Mouse (Mus musculus) stomach, embryonic 16.5 days (tissue): Measurements from ENCODE around the gene Homer2. TPM values are rescaled to one million over a fixed set of nuclear protein-coding genes. Genes with fewer than 3 reads are reported as not detected.

Experiments
- ATAC-seq: fragments of 200-750 bp; cut with Nextera tagmentation; 2 replicates; pipeline ENCODE4 v1.8.0; 2017; ENCODE audit warnings: moderate number of reproducible peaks, moderate TSS enrichment; ENCODE audit not compliant: insufficient read depth, low FRiP score
- H3K27ac ChIP-seq: fragments of 300-500 bp; sonication (generic); 2 replicates; pipeline ENCODE4 v1.5.1; 2014; ENCODE audit warnings: low read length
- H3K27me3 ChIP-seq: fragments of 300-500 bp; sonication (generic); 2 replicates; pipeline ENCODE4 v1.6.1; 2014; ENCODE audit warnings: low read length, control low read depth, mixed read lengths; ENCODE audit not compliant: control insufficient read depth, insufficient read depth
- H3K36me3 ChIP-seq: fragments of 300-500 bp; sonication (generic); 2 replicates; pipeline ENCODE4 v1.6.1; 2014; ENCODE audit warnings: low read length; ENCODE audit not compliant: control insufficient read depth, insufficient read depth
- H3K4me1 ChIP-seq: fragments of 300-500 bp; sonication (generic); 2 replicates; pipeline ENCODE4 v1.6.1; 2014; ENCODE audit warnings: low read length, control low read depth, mixed read lengths; ENCODE audit not compliant: control insufficient read depth, insufficient read depth
- H3K4me2 ChIP-seq: fragments of 300-500 bp; sonication (generic); 2 replicates; pipeline ENCODE4 v1.6.1; 2014; ENCODE audit warnings: low read depth, low read length, mixed read lengths
- H3K4me3 ChIP-seq: fragments of 300-500 bp; sonication (generic); replicated peaks from 2 replicates; pipeline ENCODE4 v1.5.1; 2014; ENCODE audit warnings: mild to moderate bottlenecking, low read length
- H3K9ac ChIP-seq: fragments of 300-500 bp; sonication (generic); 2 replicates; pipeline ENCODE4 v1.6.1; 2014; ENCODE audit warnings: low read length
- H3K9me3 ChIP-seq: fragments of 300-500 bp; sonication (generic); replicated peaks from 2 replicates; pipeline ENCODE4 v1.6.1; 2016; ENCODE audit warnings: low read length, control low read depth; ENCODE audit not compliant: control insufficient read depth
- WGBS: fragments of 180-500 bp; shearing (Covaris S2); extraction: QIAGEN DNeasy Blood & Tissue Kit; methylation state at CpG from one replicate; pipeline ENCODE4 v1.1.7; 2014; 5-methylcytosine and 5-hydroxymethylcytosine counted together
- polyA plus RNA-seq: library from polyadenylated mRNA; unstranded; fragments of >200 nt; fragmentation: Nextera tagmentation; extraction: Ambion mirVana; gene quantifications from 2 replicates; pipeline ENCODE4 v1.2.1, GENCODE M21; 2015

Homer2 gene
- polyA plus RNA-seq, 1 experiment from 2014 or later = 33.3 TPM

- ATAC-seq = no peak
- Histone ChIP-seq H3K9me3 (no peaks in the 10 kb centered on the region), H3K4me3 (no peak overlapping the region), H3K4me2 (no peak overlapping the region), H3K9ac (no peak overlapping the region), H3K27ac (no peak overlapping the region), H3K27me3 (no peaks in the 10 kb centered on the region), H3K4me1 (no peaks in the 10 kb centered on the region), H3K36me3 (no peaks in the 10 kb centered on the region)
- WGBS = 84% methylated on average over 13 of the region's 13 CpGs
These were observed 94.3 kb downstream of the Homer2 start for GRCm38 (mm10) chr7:81612856-81613635.

- ATAC-seq = no peak
- Histone ChIP-seq H3K4me1 (no peaks in the 10 kb centered on the region), H3K9ac (no peak overlapping the region), H3K36me3 (no peaks in the 10 kb centered on the region), H3K27ac (no peak overlapping the region), H3K27me3 (no peaks in the 10 kb centered on the region), H3K4me2 (no peak overlapping the region), H3K4me3 (no peak overlapping the region), H3K9me3 (no peaks in the 10 kb centered on the region)
- 60% methylated on average over 18 of the region's 18 CpGs for WGBS
These were observed 97.2 kb downstream of the Homer2 start for GRCm38 (mm10) chr7:81610125-81610524.

DNA sequence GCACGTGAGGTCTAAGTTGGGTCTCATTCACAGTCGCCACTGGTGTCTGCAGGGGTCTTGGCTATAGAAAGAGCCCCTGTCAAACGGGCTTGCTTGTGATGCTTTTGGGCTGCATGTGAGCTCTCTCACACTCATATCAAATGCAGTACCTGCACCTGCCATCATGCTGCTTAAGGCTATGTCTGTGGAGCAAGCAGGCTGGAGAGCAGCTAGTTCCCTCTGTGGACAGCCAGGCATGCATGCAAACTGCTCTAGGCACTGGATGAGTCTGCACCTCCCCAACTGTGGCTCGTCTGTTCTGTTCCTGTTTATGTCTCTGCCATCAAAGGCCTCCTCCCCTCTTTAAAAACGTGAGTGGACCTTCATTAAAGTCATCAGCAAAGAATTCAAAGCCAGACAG, 100.9 kb downstream of the Homer2 start:
- 61% methylated on average over 5 of the region's 5 CpGs for WGBS
- H3K27me3 ChIP-seq = no peaks in the 10 kb centered on the region
- H3K4me3 ChIP-seq = no peak overlapping the region
- no peak overlapping the region for H3K27ac ChIP-seq
- H3K4me2 ChIP-seq = no peak overlapping the region
- H3K4me1 ChIP-seq = no peaks in the 10 kb centered on the region
- H3K36me3 ChIP-seq = no peaks in the 10 kb centered on the region
- ATAC-seq = no peak
- no peaks in the 10 kb centered on the region for H3K9me3 ChIP-seq
- H3K9ac ChIP-seq = no peak overlapping the region

DNA sequence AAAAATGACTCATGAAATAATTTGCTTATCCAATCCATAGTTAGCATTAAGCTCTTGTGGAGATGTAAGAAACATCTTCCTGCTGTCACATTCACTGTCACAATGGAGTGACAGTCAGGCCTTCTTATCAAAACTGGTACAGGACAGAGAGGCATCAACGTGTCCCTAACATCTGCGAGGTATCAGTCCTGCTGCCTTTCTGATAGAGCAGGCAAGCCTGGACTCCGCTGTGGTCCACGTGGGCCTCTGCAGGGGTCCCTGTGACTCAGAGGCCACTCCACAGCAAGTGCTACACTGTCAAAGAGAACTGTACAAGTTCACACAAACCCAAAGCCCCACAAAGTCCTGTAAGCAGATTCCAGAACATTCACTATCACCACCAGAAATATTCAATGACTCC, 101.8 kb downstream of the Homer2 start:
- 71% methylated on average over 4 of the region's 4 CpGs for WGBS
- no peak for ATAC-seq
- no peak overlapping the region for H3K27ac ChIP-seq
- H3K27me3 ChIP-seq = no peaks in the 10 kb centered on the region
- no peaks in the 10 kb centered on the region for H3K4me1 ChIP-seq
- H3K9ac ChIP-seq = no peak overlapping the region
- no peak overlapping the region for H3K4me2 ChIP-seq
- H3K9me3 ChIP-seq = no peaks in the 10 kb centered on the region
- no peak overlapping the region for H3K4me3 ChIP-seq
- no peaks in the 10 kb centered on the region for H3K36me3 ChIP-seq

- H3K27ac ChIP-seq = no peak overlapping the region
- ATAC-seq = no peak
- H3K4me3 ChIP-seq = no peak overlapping the region
- WGBS = 80% methylated on average over 5 of the region's 5 CpGs
- no peaks in the 10 kb centered on the region for H3K27me3 ChIP-seq
- H3K9ac ChIP-seq = no peak overlapping the region
- H3K4me2 ChIP-seq = no peak overlapping the region
- no peaks in the 10 kb centered on the region for H3K9me3 ChIP-seq
- H3K36me3 ChIP-seq = no peaks in the 10 kb centered on the region
- no peaks in the 10 kb centered on the region for H3K4me1 ChIP-seq
These were observed 102.3 kb downstream of the Homer2 start for GRCm38 (mm10) chr7:81604991-81605390.

DNA sequence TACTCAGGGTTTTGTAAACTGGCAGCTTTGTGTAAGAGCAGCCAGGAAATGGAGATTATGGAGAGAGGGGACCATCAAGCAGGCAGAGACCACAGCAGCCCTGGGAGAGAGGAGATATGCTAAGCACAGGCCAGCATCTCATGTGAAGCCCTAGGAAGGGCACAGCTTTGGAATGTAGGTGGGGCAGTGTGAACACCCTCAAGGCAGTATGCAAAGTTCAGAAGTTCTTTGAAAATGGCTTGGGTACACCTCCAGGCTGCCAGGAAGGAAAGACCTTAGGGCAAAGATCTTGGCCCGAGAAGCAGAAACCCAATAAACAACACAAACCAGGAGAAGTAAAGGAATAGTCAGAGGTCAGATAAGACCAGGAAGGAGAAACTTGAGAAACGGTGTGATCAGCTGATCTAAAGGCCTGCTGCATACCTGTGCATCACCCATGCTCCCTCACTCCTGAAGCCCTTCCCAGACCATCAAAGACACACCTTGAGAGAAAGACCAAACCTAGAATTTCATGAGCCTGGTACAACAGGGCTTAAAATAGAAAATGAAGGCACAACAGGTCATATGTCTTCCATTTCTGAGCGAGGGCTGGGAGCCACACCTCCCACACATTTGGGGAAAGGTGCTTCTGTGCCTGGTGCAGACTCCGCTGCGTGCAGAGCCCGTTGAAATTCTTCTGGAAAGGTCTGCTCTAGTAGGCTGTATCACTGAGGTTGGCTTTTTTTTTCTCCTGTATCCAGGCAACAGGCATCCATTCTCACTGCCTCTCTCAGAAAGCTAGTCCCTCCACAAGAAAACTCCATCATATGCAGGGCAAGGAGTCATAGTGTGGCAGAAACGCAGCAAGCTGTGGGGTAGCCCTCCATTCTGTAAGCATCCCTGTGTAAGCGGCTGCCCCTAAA, 107.7 kb downstream of the Homer2 start:
- H3K27me3 ChIP-seq = no peaks in the 10 kb centered on the region
- no peaks in the 10 kb centered on the region for H3K4me1 ChIP-seq
- no peak overlapping the region for H3K4me2 ChIP-seq
- H3K9ac ChIP-seq = no peak overlapping the region
- no peaks in the 10 kb centered on the region for H3K9me3 ChIP-seq
- ATAC-seq = no peak
- H3K4me3 ChIP-seq = no peak overlapping the region
- H3K27ac ChIP-seq = no peak overlapping the region
- peaks cover 7% of the 10 kb centered on the region; the same call in 1 of the 2 replicates for H3K36me3 ChIP-seq
- WGBS = 65% methylated on average over 8 of the region's 8 CpGs

GRCm38 (mm10) chr7:81597660-81598059, 109.7 kb downstream of the Homer2 start:
- Histone ChIP-seq H3K27ac (no peak overlapping the region), H3K4me1 (no peaks in the 10 kb centered on the region), H3K27me3 (no peaks in the 10 kb centered on the region), H3K9ac (no peak overlapping the region), H3K9me3 (no peaks in the 10 kb centered on the region), H3K4me3 (no peak overlapping the region), H3K4me2 (no peak overlapping the region), H3K36me3 (peaks cover 9% of the 10 kb centered on the region; the same call in 1 of the 2 replicates)
- peak; percentile 29; the same call in 1 of the 2 replicates for ATAC-seq
- 100% methylated on average over 1 of the region's 1 CpGs for WGBS

- Histone ChIP-seq H3K4me2 (no peak overlapping the region), H3K27ac (no peak overlapping the region), H3K27me3 (no peaks in the 10 kb centered on the region), H3K9me3 (no peaks in the 10 kb centered on the region), H3K9ac (no peak overlapping the region), H3K4me3 (no peak overlapping the region), H3K36me3 (peaks cover 9% of the 10 kb centered on the region; the same call in 1 of the 2 replicates), H3K4me1 (no peaks in the 10 kb centered on the region)
- 85% methylated on average over 6 of the region's 6 CpGs for WGBS
- ATAC-seq = no peak
These were observed 111.2 kb downstream of the Homer2 start for GRCm38 (mm10) chr7:81596086-81596485.

DNA sequence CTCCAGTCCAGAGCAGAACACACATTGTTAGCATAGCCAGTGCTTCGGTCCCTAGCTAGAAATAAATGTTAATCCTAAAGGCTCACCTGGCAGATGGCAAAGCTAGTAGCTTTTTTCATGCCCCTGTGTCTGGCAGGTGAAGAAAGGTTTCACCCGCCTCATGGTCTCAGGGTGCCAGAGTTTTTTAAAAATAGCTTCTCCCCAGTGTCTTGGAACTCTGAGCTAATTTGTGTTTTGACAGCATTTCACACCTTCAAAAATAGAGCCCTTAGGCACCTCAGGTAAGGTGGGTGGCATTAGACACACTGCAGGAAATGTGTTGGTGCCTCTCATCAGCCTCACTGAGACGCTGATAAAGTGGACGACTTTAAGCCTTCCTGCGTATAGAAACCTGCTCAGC, 112.3 kb downstream of the Homer2 start:
- 79% methylated on average over 5 of the region's 5 CpGs for WGBS
- H3K4me2 ChIP-seq = no peak overlapping the region
- no peak overlapping the region for H3K9ac ChIP-seq
- ATAC-seq = no peak
- no peaks in the 10 kb centered on the region for H3K27me3 ChIP-seq
- peaks cover 9% of the 10 kb centered on the region; the same call in 1 of the 2 replicates for H3K36me3 ChIP-seq
- H3K9me3 ChIP-seq = no peaks in the 10 kb centered on the region
- H3K4me3 ChIP-seq = no peak overlapping the region
- H3K27ac ChIP-seq = no peak overlapping the region
- H3K4me1 ChIP-seq = no peaks in the 10 kb centered on the region
